Mouse (Mus musculus): ENCODE results near the gene Wap. TPM values are rescaled to one million over a fixed set of nuclear protein-coding genes. Genes with fewer than 3 reads are reported as not detected.
A peak's percentile ranks its signal among the peaks of the same experiment; 100 is the strongest.

The Wap gene
- total and polyA plus RNA-seq, 2 experiments from 2014 or later, result not detected

GRCm38 (mm10) chr11:6596205-6596604 lies 42.2 kb downstream of the Wap start:
- Histone ChIP-seq H3K4me1 (ENCODE audit: control insufficient read depth, insufficient read depth) (no peaks in the 10 kb centered on the region; the same call in 1 of the 2 replicates), H3K4me2 (ENCODE audit: low read depth, low read length) (no peak overlapping the region), H3K9ac (replicated peaks; ENCODE audit: low read depth, low read length) (no peak overlapping the region), H3K27me3 (ENCODE audit: control insufficient read depth, insufficient read depth, low read length) (peaks cover 5% of the 10 kb centered on the region; the same call in 1 of the 2 replicates), H3K27ac (ENCODE audit: low read depth) (no peak overlapping the region), H3K36me3 (replicated peaks; ENCODE audit: control insufficient read depth, insufficient read depth, low read length) (peaks cover 61% of the 10 kb centered on the region), H3K9me3 (replicated peaks; ENCODE audit: control insufficient read depth, low read length) (no peaks in the 10 kb centered on the region), H3K4me3 (ENCODE audit: low read depth, low read length) (no peak overlapping the region)
- WGBS, result 96% methylated on average over 6 of the region's 6 CpGs
- DNase-seq (ENCODE audit: low spot score), result no peak
- no peak for ATAC-seq (ENCODE audit: insufficient read depth, low read depth)
- TF ChIP-seq EP300 (IDR thresholded peaks at IDR 0.05; ENCODE audit: low read depth) (no peak), CTCF (IDR thresholded peaks at IDR 0.05; ENCODE audit: low read depth) (no peak)

DNA sequence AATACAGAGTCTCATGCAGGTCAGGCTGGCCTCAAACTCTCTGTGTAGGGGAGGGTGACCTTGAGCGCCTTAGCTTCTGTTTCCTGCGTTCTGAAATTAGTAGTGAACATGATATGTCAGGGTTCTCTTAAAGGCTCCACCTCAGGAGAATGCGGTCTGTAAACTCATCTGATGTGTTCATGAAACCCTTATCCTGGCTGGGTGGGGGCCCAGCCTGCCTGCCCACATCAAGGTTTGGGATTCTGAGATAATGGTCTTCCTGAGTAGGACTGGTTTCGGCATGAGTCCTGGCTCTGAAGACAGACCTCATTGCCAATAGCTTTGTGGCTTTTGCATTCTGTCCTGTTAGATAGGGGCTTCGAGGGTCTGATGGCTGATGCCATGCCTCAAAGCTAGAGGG lies 43.1 kb downstream of the Wap start:
- peak; percentile 4 for DNase-seq (ENCODE audit: low spot score)
- Histone ChIP-seq H3K4me1 (ENCODE audit: control insufficient read depth, insufficient read depth) (no peaks in the 10 kb centered on the region; the same call in 1 of the 2 replicates), H3K9ac (replicated peaks; ENCODE audit: low read depth, low read length) (no peak overlapping the region), H3K36me3 (replicated peaks; ENCODE audit: control insufficient read depth, insufficient read depth, low read length) (peaks cover 69% of the 10 kb centered on the region), H3K27me3 (ENCODE audit: control insufficient read depth, insufficient read depth, low read length) (no peaks in the 10 kb centered on the region), H3K4me2 (ENCODE audit: low read depth, low read length) (no peak overlapping the region), H3K9me3 (replicated peaks; ENCODE audit: control insufficient read depth, low read length) (no peaks in the 10 kb centered on the region), H3K27ac (ENCODE audit: low read depth) (no peak overlapping the region), H3K4me3 (ENCODE audit: low read depth, low read length) (no peak overlapping the region)
- ATAC-seq (ENCODE audit: insufficient read depth, low read depth), result no peak
- TF ChIP-seq EP300 (IDR thresholded peaks at IDR 0.05; ENCODE audit: low read depth) (no peak), CTCF (IDR thresholded peaks at IDR 0.05; ENCODE audit: low read depth) (no peak)
- 52% methylated on average over 5 of the region's 5 CpGs for WGBS

GRCm38 (mm10) chr11:6594845-6595244 lies 43.6 kb downstream of the Wap start:
- Histone ChIP-seq H3K9ac (replicated peaks; ENCODE audit: low read depth, low read length) (no peak overlapping the region), H3K4me1 (ENCODE audit: control insufficient read depth, insufficient read depth) (no peaks in the 10 kb centered on the region; the same call in 1 of the 2 replicates), H3K4me2 (ENCODE audit: low read depth, low read length) (no peak overlapping the region), H3K27ac (ENCODE audit: low read depth) (no peak overlapping the region), H3K9me3 (replicated peaks; ENCODE audit: control insufficient read depth, low read length) (no peaks in the 10 kb centered on the region), H3K27me3 (ENCODE audit: control insufficient read depth, insufficient read depth, low read length) (no peaks in the 10 kb centered on the region), H3K4me3 (ENCODE audit: low read depth, low read length) (no peak overlapping the region), H3K36me3 (replicated peaks; ENCODE audit: control insufficient read depth, insufficient read depth, low read length) (peaks cover 72% of the 10 kb centered on the region)
- DNase-seq (ENCODE audit: low spot score), result peak; percentile 7
- no peak for ATAC-seq (ENCODE audit: insufficient read depth, low read depth)
- 46% methylated on average over 6 of the region's 6 CpGs for WGBS
- TF ChIP-seq EP300 (IDR thresholded peaks at IDR 0.05; ENCODE audit: low read depth), result no peak
- TF ChIP-seq CTCF (IDR thresholded peaks at IDR 0.05; ENCODE audit: low read depth), result no peak

DNA sequence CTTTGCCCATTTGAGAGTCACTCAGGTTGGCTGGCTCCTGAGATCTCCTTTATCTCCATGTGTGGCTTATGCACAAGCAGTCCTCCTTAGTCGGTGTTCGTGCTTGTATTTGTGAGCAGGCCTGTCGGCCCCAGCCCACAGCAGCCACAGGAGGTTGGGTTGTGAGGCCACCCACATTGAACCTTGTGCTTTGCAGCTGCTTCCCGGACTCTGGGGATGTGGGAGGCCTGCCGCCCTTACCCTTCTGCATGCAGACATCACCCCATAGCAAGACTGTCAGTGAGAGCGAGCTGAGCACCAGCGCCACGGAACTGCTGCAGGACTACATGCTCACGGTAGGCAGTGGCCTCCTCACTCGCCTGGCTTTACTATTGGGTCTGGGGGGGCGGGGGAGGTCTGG lies 45.0 kb downstream of the Wap start:
- Histone ChIP-seq H3K9me3 (replicated peaks; ENCODE audit: control insufficient read depth, low read length) (no peaks in the 10 kb centered on the region), H3K27me3 (ENCODE audit: control insufficient read depth, insufficient read depth, low read length) (no peaks in the 10 kb centered on the region), H3K36me3 (replicated peaks; ENCODE audit: control insufficient read depth, insufficient read depth, low read length) (peaks cover 84% of the 10 kb centered on the region), H3K27ac (ENCODE audit: low read depth) (no peak overlapping the region), H3K9ac (replicated peaks; ENCODE audit: low read depth, low read length) (no peak overlapping the region), H3K4me1 (ENCODE audit: control insufficient read depth, insufficient read depth) (no peaks in the 10 kb centered on the region; the same call in 1 of the 2 replicates), H3K4me2 (ENCODE audit: low read depth, low read length) (no peak overlapping the region), H3K4me3 (ENCODE audit: low read depth, low read length) (no peak overlapping the region)
- 89% methylated on average over 11 of the region's 11 CpGs for WGBS
- TF ChIP-seq EP300 (IDR thresholded peaks at IDR 0.05; ENCODE audit: low read depth), result no peak
- no peak for TF ChIP-seq CTCF (IDR thresholded peaks at IDR 0.05; ENCODE audit: low read depth)
- ATAC-seq (ENCODE audit: insufficient read depth, low read depth), result no peak
- no peak for DNase-seq (ENCODE audit: low spot score)

DNA sequence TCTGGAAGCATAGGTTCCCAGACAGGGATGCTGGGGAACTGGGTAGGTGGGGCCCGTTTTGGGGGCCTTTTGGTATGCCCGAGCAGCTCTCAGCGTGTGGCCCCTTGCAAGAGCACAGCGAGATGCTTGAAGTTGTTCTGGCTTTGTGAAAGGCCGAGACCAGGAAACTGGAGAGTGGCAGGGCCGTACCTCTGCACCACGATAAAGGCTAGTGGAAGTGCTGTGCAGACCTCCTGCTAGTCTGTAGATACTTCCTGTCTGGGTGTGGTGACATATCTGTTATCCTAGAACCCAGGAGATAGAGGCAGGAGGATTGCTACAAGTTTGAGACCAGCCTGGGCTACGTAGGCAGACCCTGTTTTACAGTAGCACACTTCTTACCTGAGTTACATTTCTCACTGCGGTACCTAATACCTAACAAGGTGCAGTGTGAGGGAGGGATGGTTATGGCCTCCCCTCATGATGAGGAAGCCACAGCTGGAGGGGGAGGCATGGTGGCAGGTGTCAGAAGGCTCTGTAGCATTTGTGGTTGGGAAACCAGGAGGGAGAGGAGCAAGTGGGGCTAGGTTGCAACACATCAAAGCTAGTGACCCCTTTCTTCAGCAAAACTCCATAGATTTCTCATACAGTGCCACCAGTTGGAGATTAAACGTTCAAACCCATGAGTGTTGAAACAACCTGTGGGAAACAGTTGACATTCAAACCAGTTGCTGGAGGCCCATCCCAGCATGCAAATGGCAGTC lies 47.3 kb downstream of the Wap start:
- peaks cover 72% of the 10 kb centered on the region for H3K36me3 ChIP-seq (replicated peaks; ENCODE audit: control insufficient read depth, insufficient read depth, low read length)
- H3K4me3 ChIP-seq (ENCODE audit: low read depth, low read length), result no peak overlapping the region
- ATAC-seq (ENCODE audit: insufficient read depth, low read depth), result no peak
- TF ChIP-seq EP300 (IDR thresholded peaks at IDR 0.05; ENCODE audit: low read depth) (no peak), CTCF (IDR thresholded peaks at IDR 0.05; ENCODE audit: low read depth) (no peak)
- no peak overlapping the region for H3K4me2 ChIP-seq (ENCODE audit: low read depth, low read length)
- H3K27ac ChIP-seq (ENCODE audit: low read depth), result no peak overlapping the region
- no peak overlapping the region for H3K9ac ChIP-seq (replicated peaks; ENCODE audit: low read depth, low read length)
- H3K4me1 ChIP-seq (ENCODE audit: control insufficient read depth, insufficient read depth), result peaks cover 6% of the 10 kb centered on the region
- DNase-seq (ENCODE audit: low spot score), result no peak
- H3K27me3 ChIP-seq (ENCODE audit: control insufficient read depth, insufficient read depth, low read length), result no peaks in the 10 kb centered on the region
- WGBS, result 84% methylated on average over 10 of the region's 10 CpGs
- no peaks in the 10 kb centered on the region for H3K9me3 ChIP-seq (replicated peaks; ENCODE audit: control insufficient read depth, low read length)

DNA sequence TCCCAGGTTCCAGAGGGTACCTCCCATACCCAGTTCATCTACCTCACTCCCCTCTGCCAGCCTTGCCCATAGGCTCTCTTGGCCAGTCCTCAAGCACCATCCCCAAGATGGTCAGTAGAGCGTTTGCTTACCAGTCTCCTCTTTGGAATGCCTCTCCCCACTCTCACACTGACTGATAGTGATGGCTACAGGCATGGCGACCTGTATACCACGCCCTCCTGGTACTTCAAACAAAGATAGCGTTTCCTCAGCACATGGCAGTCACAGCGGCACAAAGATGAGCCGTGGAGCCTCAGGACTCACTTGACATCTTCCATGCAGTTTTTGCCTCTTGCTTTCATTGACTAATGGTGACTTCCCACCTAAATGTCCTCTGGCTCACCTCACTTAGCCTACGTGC lies 48.6 kb downstream of the Wap start:
- H3K4me1 ChIP-seq (ENCODE audit: control insufficient read depth, insufficient read depth), result peaks cover 6% of the 10 kb centered on the region; the same call in 1 of the 2 replicates
- no peak overlapping the region for H3K4me2 ChIP-seq (ENCODE audit: low read depth, low read length)
- TF ChIP-seq EP300 (IDR thresholded peaks at IDR 0.05; ENCODE audit: low read depth), result no peak
- no peak for TF ChIP-seq CTCF (IDR thresholded peaks at IDR 0.05; ENCODE audit: low read depth)
- WGBS, result 71% methylated on average over 7 of the region's 7 CpGs
- no peaks in the 10 kb centered on the region for H3K9me3 ChIP-seq (replicated peaks; ENCODE audit: control insufficient read depth, low read length)
- no peaks in the 10 kb centered on the region for H3K27me3 ChIP-seq (ENCODE audit: control insufficient read depth, insufficient read depth, low read length)
- no peak for DNase-seq (ENCODE audit: low spot score)
- H3K4me3 ChIP-seq (ENCODE audit: low read depth, low read length), result no peak overlapping the region
- no peak overlapping the region for H3K9ac ChIP-seq (replicated peaks; ENCODE audit: low read depth, low read length)
- H3K36me3 ChIP-seq (replicated peaks; ENCODE audit: control insufficient read depth, insufficient read depth, low read length), result peaks cover 69% of the 10 kb centered on the region
- H3K27ac ChIP-seq (ENCODE audit: low read depth), result no peak overlapping the region
- no peak for ATAC-seq (ENCODE audit: insufficient read depth, low read depth)

All from heart, postnatal 0 days (tissue).